Mouse (Mus musculus) cerebellum, adult 11 months (tissue): Measurements from ENCODE around the gene Pfpl.

Experiments used
- DNase-seq: peaks from one replicate; pipeline ENCODE4 v3.0.0; 2022

The Pfpl gene

DNA sequence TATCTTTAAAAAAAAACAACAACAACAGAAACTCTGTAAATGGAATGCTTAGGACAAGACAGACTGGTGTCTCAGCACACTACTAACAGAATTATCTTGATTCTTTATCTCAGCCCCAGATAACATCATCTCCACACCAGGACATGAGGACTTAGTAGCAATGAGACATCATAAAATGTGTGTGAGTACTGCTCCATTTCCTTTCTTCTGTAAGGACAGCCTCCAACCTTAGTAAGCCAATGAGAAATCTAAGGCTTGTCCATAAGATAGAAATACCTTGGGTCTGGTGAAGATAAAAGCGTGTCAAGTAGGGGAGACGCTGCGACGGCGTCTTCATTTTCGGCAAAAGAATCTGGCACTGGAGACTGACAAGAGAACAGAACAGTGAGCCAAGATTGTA, at the start of gene Pfpl:
TSS of gene Pfpl (plus strand) at position 301 of the 400 bp plus-strand sequence.
- DNase-seq: no peak

DNA sequence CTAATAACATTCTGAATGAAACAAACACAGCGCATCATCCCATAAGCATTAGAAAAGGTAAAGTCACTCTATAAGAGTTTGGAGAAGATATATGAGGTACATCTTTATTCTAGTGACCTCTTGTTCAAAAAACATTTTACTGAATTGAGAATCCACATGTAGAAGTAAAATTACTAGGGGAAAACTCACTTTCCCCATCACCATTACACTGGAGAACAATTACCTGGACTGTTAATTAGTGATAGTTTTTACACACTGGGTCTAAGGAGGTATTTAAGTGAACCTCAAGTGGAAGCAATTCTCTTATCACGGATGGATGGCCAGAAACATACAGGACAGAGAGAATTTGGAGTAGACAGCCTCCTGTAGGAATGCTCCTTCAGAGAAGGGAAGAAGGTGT, 40.7 kb upstream of the Pfpl start, which contains the start of gene Olfr1440:
TSS of gene Olfr1440 (plus strand) at position 301 of the 400 bp plus-strand sequence.
- no peak for DNase-seq

DNA sequence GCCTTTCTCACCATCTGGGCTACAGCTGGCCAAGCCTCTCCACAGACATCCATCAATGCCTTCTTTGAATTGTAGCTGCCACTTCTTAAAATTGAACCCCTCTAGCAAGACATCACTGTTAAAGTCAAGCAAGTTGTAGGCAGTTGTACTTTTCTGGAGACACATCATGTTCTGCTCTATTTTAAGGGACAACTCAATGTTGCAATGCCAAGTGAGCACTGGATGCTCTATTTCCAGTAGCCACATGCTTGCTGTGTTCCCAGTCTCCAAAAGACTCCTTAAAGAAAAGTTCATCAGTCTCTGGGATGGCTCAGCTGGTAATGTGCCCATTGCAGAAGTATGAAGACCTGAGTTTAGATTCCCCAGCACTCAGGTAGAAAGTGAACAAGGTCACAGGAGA, 14.0 kb upstream of the Pfpl start:
- no peak for DNase-seq

DNA sequence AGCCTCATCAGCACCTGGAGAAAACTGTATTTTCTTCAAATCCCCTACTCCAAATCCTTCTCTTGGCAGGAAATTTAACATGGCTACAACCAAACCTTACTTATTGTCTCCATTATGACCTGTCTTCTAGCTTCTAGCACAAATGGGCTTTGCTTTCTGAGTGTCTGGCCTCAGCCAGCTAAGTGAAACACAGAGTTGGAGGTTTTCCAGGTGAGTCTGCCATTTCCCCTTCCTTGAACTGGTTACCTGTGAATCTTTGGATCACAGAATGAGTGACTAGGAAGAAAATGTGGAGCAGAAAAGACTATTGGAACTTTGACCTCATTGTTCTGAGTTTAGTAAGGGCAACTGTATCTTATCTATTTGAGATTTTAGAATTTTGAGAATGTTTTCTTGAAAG, 10.3 kb upstream of the Pfpl start, which contains the start of gene Olfr1441:
TSS of gene Olfr1441 (plus strand) at position 73 of the 400 bp plus-strand sequence.
- DNase-seq: no peak

DNA sequence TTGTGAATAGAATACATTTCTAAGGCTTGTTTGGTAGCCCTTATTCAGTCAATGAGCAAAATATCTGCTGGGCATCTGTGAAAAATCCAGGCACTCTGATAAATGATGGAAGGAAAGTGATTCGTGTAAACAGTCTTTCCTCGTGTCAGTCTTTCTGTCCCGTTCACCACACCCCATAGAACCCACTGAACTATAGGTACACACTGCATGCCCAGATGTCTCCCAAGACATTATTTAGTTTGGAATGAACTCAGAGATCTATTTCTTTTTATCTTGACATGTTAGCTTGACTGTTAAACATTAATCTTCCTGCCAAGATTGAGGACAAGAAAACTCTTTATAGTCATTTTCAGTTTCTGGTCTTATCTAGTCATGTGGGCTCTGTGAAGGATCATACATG, 9.4 kb upstream of the Pfpl start:
- no peak for DNase-seq

DNA sequence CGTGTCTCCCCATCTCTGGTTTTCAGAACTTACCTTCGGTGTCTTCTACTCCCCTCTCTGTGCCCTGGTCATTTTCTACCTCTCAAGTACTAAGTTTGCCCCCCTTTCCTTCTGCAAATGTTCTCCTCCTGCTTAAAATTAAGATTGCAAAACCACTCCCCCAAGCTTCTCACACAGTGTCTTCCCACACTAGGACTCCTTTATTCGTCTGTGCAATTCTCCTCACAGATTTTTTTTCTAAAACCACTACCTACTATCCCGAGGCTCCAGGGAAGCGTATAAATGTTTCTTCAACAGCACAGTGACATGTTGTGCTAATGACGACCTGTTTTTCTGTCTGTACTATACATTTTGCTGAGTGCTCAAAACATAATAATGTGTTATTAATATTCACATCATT, 7.2 kb upstream of the Pfpl start:
- no peak for DNase-seq

DNA sequence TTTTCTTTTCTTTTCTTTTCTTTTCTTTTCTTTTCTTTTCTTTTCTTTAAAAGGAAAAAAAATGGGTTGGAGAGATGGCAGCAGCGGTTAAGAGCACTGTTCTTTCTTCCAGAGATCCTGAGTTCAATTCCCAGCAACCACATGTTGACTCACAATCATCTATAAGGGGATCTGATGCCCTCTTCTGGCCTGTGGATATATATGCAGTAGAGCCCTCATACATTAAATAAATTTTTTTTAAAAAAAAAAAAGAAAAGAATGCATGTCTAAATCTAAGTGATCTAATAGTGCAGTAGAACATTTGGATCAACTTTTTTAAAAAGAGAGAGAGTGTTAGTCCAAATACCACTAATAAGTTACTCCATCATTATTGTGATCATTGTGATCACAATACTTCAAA, 6.0 kb upstream of the Pfpl start:
- no peak for DNase-seq

DNA sequence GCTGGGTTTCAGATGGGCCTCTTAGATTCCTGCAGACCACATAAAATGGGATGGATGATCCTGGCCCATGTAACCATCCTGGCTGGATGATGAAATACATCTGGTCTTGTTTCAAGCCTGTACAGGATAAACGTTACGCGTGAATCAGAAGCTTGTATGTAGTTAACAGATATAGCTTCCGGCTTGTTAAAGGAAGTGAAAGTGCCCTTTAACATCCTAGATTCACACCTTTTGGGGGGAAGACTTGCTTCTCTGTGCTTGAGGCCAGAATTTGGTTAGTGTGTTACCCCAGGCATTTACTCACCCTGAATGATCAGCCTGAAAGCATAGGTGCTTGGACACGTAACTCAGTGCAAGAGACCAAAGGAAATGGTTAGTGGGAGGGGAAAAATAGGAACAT, 604 bp upstream of the Pfpl start:
- DNase-seq: no peak

DNA sequence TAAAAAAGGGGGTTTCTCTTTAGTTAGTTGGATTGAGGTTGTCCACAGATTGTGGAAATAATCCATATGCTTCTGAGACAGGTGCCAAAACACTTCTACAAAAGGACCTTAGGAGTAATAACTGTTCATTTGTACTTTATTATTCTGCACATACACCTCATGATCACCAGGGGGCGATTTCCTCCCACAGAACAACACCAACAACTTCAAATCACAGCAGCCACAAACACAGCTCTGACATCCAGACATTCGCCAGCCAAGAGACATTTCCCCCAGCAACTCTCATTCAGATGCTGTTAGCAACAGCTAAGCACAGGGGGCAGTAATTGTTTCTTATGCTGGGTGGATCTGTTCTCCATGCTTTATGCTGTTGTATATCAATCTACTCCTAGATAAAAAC, 5.3 kb downstream of the Pfpl start:
- peak; percentile 2 for DNase-seq

DNA sequence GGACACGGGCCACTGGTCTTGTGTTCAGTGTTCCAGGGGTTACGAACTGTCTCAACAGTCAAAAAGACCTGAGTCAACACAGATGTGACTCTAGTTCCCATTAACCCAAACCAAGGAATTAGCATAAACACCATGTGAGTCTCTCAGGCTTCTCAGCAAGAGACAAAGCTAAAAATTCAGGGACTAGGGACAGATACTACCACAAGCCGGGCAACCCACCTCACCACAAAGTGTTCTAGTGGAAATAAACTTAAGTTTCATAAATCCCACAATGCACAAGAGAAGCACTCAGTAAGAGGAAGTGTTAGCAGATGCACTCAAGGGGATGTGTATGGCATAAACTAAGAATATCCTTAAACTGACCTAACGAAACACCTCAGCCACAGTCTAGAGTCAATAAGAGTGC, 7.3 kb downstream of the Pfpl start:
- DNase-seq: no peak

DNA sequence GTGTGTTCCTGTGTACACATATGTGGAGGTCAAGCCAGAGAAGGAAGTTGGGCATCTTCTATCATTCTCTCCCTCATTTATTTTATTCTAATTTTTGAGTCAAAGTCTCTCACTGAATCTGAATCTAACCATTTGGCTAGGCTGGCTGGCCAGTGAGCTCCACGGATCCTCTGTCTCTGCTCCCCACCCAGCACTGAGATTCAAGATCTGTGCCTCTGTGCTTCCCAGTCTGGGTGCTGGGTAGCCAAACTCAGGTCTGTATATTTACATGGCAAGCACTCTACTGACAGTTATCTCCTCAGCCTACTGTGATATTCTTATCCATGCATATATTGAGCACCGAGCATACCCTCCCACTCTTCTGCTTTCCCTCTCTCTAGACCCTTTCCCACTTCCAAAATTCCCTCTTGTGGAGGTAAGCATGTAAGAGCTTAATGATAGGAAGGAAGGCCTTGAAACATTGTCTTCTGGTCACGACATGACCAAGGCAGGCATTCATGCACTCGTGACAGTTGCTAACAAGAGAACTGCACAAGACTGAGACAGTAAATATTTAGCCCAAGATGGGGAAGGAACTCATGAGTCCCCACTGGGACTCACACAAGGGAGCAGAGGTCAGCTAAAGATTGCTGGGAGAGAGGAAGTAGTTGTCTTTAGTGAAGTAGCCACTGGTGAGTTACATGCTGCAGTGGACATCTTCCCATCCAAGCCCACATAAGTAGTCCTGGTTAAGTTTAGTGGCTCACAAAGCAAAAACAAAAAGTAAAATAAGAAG, 8.2 kb downstream of the Pfpl start:
- no peak for DNase-seq

DNA sequence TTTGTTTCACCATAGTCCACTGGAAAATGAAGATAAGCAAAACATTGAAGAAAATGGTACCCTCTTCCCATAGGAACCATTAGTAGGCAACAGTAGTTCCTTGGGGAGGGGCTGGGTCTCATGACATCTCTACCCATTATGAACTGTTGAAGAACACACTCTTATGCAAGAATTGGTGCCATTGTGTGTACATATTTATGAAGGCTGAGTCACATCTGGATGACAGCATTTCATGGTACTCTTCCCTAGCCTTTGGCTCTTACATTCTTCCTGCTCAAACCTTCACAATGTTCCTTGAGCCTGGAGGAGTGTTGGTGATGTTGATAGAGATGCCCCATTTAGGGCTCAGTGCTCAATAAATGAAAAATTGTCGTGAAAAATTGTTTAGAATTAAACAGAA, 11.9 kb downstream of the Pfpl start:
- DNase-seq: no peak

DNA sequence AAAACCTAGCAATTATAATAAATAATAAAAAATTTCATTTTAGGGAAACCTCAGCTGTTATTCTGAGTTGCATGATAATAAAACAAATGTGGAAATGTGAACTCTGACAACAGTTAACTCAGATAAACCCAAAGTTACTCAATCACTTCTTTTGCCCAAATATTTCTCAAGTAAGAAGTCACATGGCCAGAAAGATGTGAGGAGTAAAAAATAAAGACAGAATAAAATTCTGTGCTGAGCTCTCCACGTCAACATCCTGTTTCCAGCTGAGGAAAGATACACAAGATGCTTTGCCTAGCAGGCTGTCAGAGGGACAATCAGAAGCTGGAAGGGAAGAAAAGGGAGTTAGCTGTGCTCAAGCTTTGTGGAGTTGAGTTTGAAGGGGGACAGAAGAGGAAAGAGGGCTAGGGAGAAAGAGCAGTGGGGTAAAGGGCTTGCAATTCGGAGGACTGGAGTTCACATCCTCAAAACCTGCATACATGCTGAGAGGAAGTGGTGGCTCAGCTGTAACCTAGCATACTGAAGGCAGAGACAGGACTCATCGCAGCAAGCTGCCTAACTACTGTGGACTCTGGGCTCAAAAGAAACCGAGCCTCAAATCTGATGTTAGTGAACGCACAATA, 12.5 kb downstream of the Pfpl start:
- no peak for DNase-seq

DNA sequence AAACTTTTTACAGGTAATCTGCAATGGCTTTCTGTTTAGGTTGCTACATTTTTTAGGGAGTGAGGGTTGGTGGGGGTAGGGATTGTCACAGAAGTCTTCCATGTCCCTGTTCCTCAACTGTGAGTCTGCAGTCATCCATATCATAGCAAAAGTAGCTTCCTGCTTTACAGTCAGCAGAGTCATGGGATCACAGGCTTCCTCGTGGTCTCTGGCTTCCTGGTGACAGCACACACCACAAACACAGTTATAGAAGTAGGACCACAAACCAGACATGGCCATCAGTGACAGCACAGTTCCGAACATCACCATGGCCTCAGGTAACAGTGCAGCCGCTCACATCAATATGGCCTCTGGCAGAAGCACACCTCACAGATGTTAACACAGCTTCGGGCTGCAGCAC, 14.9 kb downstream of the Pfpl start:
- DNase-seq: no peak

DNA sequence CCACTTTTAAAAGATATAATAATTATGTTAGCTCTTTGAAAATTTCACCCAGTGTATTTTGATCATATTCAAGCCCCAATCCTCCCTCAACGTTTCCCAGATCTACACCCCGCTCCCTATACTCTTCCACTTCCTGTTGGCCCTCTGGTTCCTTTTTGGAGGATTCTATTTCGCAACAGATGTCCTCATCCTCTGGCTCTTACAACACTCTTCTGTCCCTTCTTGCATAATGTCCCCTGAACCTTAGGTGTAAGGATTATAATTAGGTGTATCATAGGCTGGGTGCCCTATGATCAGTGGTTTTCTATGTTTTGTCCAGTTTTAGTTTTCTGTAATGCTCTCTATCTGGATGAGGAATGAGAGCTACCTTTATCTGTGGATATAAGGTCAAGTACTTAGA, 17.3 kb downstream of the Pfpl start:
- DNase-seq: no peak

DNA sequence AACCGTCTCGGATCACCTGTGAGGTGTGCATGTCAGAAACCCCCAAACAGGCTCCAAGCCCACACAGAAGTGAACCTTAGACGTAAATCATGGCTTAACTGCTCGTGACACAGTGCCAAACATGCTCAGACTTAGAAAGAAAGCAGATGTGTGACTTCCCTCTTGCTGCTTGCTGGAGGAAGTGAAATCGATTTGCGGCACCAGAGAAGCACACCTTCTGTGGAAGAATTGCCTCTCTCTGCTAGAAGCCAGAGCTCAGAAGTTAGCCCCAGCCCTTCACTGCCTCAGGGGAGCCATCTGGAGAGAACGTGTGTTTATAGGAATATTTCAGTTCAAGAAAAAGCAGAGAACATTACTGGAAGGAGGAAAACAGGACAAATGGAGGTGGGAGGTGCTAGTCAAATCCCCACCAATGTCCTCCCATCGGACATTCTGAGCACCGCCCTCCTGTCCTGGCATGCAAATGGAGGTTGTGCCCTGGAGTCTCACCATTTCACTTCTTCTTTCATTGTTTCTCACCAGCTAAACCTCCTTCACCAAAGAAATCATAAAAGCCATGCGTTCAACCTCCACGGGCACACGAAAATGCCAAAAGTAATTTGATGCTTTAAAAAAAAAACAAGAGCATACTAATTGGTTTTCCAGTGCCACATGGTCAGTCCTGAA, 29.8 kb downstream of the Pfpl start:
- DNase-seq: no peak

DNA sequence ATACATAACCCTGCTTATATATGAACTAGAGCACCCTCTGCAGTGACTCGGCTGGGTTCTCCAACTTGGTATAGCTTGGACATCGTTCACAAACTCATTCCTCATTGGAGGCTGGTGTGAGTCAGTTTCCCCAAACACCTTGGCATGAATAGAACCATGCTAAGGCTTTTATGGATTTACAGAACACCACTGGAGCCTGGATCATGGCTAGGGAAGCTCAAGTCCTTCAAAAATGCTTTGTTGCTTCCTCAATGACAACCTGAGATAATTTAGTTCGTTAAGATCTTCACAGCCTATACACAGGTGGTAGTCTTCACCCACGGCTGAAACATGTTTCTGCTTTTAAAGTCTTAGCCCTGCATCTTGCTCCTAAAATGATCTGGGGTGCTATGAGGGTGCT, 31.8 kb downstream of the Pfpl start:
- no peak for DNase-seq

DNA sequence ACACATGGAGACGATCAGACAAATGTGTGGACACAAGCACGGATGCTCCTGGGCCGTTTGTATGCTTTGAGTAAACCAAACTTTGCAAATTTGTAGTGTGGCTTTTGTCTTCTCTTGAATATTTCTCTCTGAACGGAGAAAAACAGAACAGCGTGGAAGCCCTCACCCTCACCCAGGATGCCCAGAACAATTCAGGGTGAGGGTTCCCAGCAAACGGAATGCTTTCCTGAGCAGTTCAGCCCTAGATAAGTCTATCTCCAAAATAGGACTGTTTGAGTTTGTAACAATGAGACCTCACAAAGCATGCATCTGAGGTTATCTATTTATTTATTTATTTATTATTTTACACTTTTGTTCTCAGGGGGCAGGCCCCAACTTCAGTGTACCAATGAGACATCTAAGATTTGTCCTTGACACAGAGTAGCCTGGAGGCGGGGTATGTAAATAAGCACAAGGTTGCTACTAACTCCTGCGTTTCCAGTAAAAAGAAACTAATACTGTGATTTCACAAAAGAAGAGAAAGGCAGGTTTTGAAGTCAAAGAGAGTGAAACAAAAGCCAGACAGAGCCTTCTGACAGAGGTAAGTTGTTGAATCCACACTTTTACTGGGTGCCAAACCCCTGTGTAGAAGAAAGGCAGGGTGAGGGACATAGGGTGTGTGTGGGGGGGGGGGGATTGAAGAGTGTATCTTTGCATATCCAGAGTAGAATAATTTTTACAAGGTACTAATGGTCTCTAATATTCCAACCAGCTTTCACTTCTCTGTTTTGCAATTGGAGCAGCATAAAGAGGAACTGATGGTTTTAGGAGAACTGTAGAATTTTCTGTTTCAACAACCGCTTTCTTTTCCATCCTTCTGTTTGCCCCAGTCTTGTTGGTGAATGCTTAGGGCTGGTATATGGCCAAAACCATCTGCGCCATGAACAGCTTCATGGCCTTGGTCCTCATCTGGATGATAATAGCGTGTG, 32.9 kb downstream of the Pfpl start, which contains the start of gene Mpeg1:
TSS of gene Mpeg1 (plus strand) at position 498 of the 968 bp plus-strand sequence.
- DNase-seq: no peak

DNA sequence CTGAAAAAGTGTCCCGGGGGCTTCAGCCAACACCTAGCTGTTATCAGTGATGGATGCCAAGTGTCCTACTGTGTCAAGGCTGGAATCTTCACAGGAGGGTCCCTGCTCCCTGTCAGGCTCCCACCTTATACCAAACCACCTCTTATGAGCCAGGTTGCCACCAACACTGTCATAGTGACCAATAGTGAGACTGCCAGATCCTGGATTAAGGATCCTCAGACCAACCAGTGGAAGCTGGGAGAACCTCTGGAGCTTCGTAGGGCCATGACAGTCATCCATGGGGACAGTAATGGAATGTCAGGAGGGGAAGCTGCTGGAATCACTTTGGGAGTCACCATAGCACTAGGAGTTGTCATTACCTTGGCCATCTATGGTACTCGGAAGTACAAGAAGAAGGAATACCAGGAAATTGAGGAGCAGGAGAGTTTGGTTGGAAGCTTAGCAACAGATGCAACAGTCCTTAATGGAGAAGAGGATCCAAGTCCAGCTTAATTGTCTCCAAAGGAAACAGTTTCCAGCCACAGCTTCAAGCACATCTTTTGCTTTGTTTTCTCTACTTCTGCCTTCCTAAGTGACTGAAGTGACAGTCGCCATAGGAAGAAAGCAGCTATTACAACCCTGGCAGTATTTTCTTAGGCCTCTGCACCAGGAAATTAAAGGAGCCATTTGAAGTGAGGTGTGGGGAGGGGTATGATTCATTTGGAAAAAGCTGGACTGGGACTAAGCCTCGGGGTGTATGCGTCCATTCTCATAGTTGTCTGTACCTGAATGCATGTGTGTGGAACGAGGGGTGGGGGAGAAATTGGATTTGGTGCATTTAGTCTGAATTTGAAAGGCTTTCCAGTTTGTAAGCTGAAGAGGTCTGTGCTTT, 35.4 kb downstream of the Pfpl start:
- DNase-seq: no peak

DNA sequence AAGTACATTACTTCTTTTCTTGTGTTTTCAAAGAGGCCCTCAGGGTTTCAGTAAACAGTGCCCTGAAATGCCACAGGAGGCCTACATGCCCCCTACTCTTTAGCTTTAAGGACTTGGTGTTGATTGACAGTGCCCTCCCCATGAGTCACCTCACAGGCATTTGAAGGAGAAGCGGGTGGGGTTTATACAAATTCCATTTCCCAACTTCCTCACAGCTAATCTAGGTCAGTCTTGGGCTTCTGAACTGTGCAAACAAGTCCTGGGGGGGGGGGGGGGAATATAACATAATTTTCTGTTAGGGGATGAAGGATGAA, 36.0 kb downstream of the Pfpl start:
- DNase-seq: no peak

DNA sequence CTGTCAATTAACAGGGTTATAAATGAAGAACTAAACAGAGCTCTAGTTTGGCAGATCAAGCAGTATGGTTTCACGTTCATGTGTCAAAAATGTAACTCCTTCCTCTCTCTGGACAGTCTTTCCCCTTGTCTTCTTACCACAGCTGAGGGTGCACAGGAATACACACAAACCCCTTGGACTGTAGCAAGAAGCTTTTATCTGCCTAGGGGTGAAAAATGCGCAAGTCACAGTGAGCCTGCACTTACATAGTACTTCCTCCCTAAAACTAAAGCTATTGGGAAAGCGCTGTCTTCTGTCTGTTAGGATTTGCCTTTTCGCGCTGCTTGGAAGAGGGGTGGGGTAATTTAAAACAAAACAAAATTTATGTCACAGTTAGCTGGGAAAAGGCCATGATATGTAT, 36.4 kb downstream of the Pfpl start:
- DNase-seq: no peak

DNA sequence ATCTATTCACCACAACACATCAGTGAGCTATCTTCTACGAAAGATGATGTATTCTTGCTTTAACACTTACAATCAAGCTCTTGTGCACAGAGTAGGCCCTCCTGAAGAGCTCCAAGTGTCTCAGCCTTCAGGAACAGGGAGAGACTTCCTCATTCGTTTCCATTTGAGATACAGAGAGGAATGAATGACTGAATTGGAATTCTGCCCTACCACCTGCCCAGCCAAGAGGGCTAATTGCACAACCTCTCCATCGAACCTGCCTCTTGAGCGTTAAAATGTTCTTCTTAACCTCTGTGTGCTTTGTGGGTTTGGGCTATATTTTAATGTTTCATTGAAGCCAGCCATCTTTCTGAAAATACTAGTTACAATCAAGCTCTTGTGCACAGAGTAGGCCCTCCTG, 37.0 kb downstream of the Pfpl start:
- DNase-seq: no peak
